Mouse (Mus musculus) C2C12 (cell line): ENCODE results near the gene Syvn1. TPM values are rescaled to one million over a fixed set of nuclear protein-coding genes. Genes with fewer than 3 reads are reported as not detected.
A peak's percentile ranks its signal among the peaks of the same experiment; 100 is the strongest.

Experiments
- H3K27me3 ChIP-seq: one replicate; pipeline ENCODE4 v1.6.1; 2011; ENCODE audit not compliant: control insufficient read depth, insufficient read depth, insufficient read length
- H3K36me3 ChIP-seq: one replicate; pipeline ENCODE4 v1.6.1; 2011; ENCODE audit not compliant: control insufficient read depth, insufficient read depth
- H3K4me3 ChIP-seq: one replicate; pipeline ENCODE4 v1.5.1; 2011; ENCODE audit warnings: mild to moderate bottlenecking, control low read depth; ENCODE audit not compliant: poor library complexity, insufficient read depth, severe bottlenecking
- H3K79me2 ChIP-seq: one replicate; pipeline ENCODE4 v1.6.1; 2011; ENCODE audit not compliant: control insufficient read depth, insufficient read depth
- H3K79me3 ChIP-seq: one replicate; pipeline ENCODE4 v1.6.1; 2011; ENCODE audit warnings: low read depth, control low read depth
- H3ac ChIP-seq: one replicate; pipeline ENCODE3; 2011; ENCODE audit warnings: low read depth; ENCODE audit not compliant: control insufficient read depth, insufficient read length
- CEBPB ChIP-seq: IDR thresholded peaks from one replicate; pipeline ENCODE4 v1.6.1; 2011; ENCODE audit warnings: low read depth, mild to moderate bottlenecking, control low read depth, moderate library complexity
- CTCF ChIP-seq: IDR thresholded peaks from one replicate; pipeline ENCODE4 v1.5.1; 2011; ENCODE audit not compliant: control insufficient read depth, insufficient read depth, insufficient read length
- FOSL1 ChIP-seq: IDR thresholded peaks from one replicate; pipeline ENCODE4 v1.8.0; 2011; ENCODE audit warnings: mild to moderate bottlenecking, low read length; ENCODE audit not compliant: poor library complexity, insufficient read depth, severe bottlenecking
- MAX ChIP-seq: IDR thresholded peaks from one replicate; pipeline ENCODE4 v1.6.1; 2011; ENCODE audit warnings: mild to moderate bottlenecking, control low read depth
- MYOD1 ChIP-seq: IDR thresholded peaks from one replicate; pipeline ENCODE4 v1.6.1; 2011; ENCODE audit warnings: low read depth; ENCODE audit not compliant: control insufficient read depth, insufficient read length
- MYOG ChIP-seq: IDR thresholded peaks from one replicate; pipeline ENCODE4 v1.6.1; 2011; ENCODE audit not compliant: control insufficient read depth, insufficient read length; ENCODE audit errors: extremely low read depth
- USF1 ChIP-seq: IDR thresholded peaks from one replicate; pipeline ENCODE4 v1.6.1; 2011; ENCODE audit warnings: low read depth, mild to moderate bottlenecking, control low read depth, moderate library complexity
- microRNA-seq: library from miRNA; unstranded; fragments of <30 nt; microRNA quantifications from one replicate; pipeline ENCODE4, GENCODE M21; 2019; ENCODE audit warnings: borderline microRNAs expressed
- polyA plus RNA-seq: library from polyadenylated mRNA; unstranded; fragments of >200 nt; fragmentation: generic; extraction: Trizol; gene quantifications from one replicate; pipeline ENCODE4 v1.2.1, GENCODE M21; 2012; ENCODE audit warnings: missing spikeins

Syvn1 gene
- polyA plus RNA-seq, 1 experiment: 18.7 TPM

GRCm38 (mm10) chr19:6102169-6102853 lies 55.9 kb downstream of the Syvn1 start:
- no peak for TF ChIP-seq USF1
- no peak for TF ChIP-seq CTCF
- TF ChIP-seq CEBPB: no peak
- TF ChIP-seq MAX: no peak
- TF ChIP-seq FOSL1: no peak
- no peak for TF ChIP-seq MYOD1
- no peak for TF ChIP-seq MYOG
- H3K79me2 ChIP-seq: no peaks in the 10 kb centered on the region
- H3K36me3 ChIP-seq: no peaks in the 10 kb centered on the region
- H3K4me3 ChIP-seq: no peak overlapping the region
- H3K27me3 ChIP-seq: no peaks in the 10 kb centered on the region
- H3K79me3 ChIP-seq: no peaks in the 10 kb centered on the region
- H3ac ChIP-seq: no peak overlapping the region

Small RNAs within 50 kb of the gene (microRNA-seq; reads per million reads assigned to microRNA genes)
- 1.00 reads per million, percentile 22 among the genes with 10 or more reads in this experiment for gene Mir6988

Other genes with a start within 250 kb of the Syvn1 start
- 44.1 TPM for gene Frmd8, start 171.3 kb upstream of the Syvn1 start, polyA plus RNA-seq
- 5.5 TPM for gene Slc25a45, start 168.8 kb upstream of the Syvn1 start, polyA plus RNA-seq
- gene Tigd3, start 152.4 kb upstream of the Syvn1 start, polyA plus RNA-seq: 1.0 TPM
- 69.3 TPM for gene Dpf2, start 133.6 kb upstream of the Syvn1 start, polyA plus RNA-seq
- gene Cdc42ep2, start 121.8 kb upstream of the Syvn1 start, polyA plus RNA-seq: 3.6 TPM
- gene Pola2, start 82.4 kb upstream of the Syvn1 start, polyA plus RNA-seq: 45.1 TPM
- not detected for gene Slc22a20, start 60.4 kb upstream of the Syvn1 start, polyA plus RNA-seq
- gene Capn1, start 30.7 kb upstream of the Syvn1 start, polyA plus RNA-seq: 36.9 TPM
- 60.0 TPM for gene Mrpl49, start 11.2 kb downstream of the Syvn1 start, polyA plus RNA-seq
- gene Fau, start 11.3 kb downstream of the Syvn1 start, polyA plus RNA-seq: 2,541 TPM
- 49.8 TPM for gene Znhit2, start 14.6 kb downstream of the Syvn1 start, polyA plus RNA-seq
- gene Tm7sf2, start 21.8 kb downstream of the Syvn1 start, polyA plus RNA-seq: 14.7 TPM
- 55.2 TPM for gene Vps51, start 30.7 kb downstream of the Syvn1 start, polyA plus RNA-seq
- gene Tmem262, start 33.5 kb downstream of the Syvn1 start, polyA plus RNA-seq: not detected
- gene Gm28374, start 35.7 kb downstream of the Syvn1 start, polyA plus RNA-seq: 0.44 TPM
- 59.7 TPM for gene Zfpl1, start 38.4 kb downstream of the Syvn1 start, polyA plus RNA-seq
- 33.0 TPM for gene Cdca5, start 38.4 kb downstream of the Syvn1 start, polyA plus RNA-seq
- gene AC131692.1, start 47.8 kb downstream of the Syvn1 start, polyA plus RNA-seq: 0.36 TPM
- gene Naaladl1, start 59.2 kb downstream of the Syvn1 start, polyA plus RNA-seq: 0.16 TPM
- gene Sac3d1, start 72.1 kb downstream of the Syvn1 start, polyA plus RNA-seq: 44.7 TPM
- gene Snx15, start 81.7 kb downstream of the Syvn1 start, polyA plus RNA-seq: 22.7 TPM
- gene Batf2, start 94.4 kb downstream of the Syvn1 start, polyA plus RNA-seq: 0.04 TPM
- 78.3 TPM for gene Arl2, start 95.0 kb downstream of the Syvn1 start, polyA plus RNA-seq
- gene Majin, start 137.8 kb downstream of the Syvn1 start, polyA plus RNA-seq: not detected
- 0.13 TPM for gene Gpha2, start 179.8 kb downstream of the Syvn1 start, polyA plus RNA-seq
- gene Ppp2r5b, start 189.3 kb downstream of the Syvn1 start, polyA plus RNA-seq: 25.3 TPM
- 10.3 TPM for gene Atg2a, start 195.1 kb downstream of the Syvn1 start, polyA plus RNA-seq
- 219 TPM for gene Ehd1, start 230.1 kb downstream of the Syvn1 start, polyA plus RNA-seq